Mouse (Mus musculus) heart, embryonic 13.5 days (tissue): ENCODE measurements around the gene Sdhaf4. TPM values are rescaled to one million over a fixed set of nuclear protein-coding genes. Genes with fewer than 3 reads are reported as not detected.

ENCODE experiments used
- ATAC-seq: fragments of 200-750 bp; cut with Nextera tagmentation; 2 replicates; pipeline ENCODE4 v1.8.0; 2017; ENCODE audit warnings: moderate TSS enrichment; ENCODE audit not compliant: insufficient number of reproducible peaks, low FRiP score, low TSS enrichment; ENCODE audit errors: extremely low read depth
- H3K27ac ChIP-seq: fragments of 300-500 bp; sonication (generic); replicated peaks from 2 replicates; pipeline ENCODE4 v1.5.1; 2015; ENCODE audit warnings: moderate library complexity, mild to moderate bottlenecking, inconsistent platforms
- H3K27me3 ChIP-seq: fragments of 300-500 bp; sonication (generic); replicated peaks from 2 replicates; pipeline ENCODE4 v1.6.1; 2015; ENCODE audit warnings: mild to moderate bottlenecking, inconsistent platforms
- H3K36me3 ChIP-seq: fragments of 300-500 bp; sonication (generic); 2 replicates; pipeline ENCODE4 v1.6.1; 2015; ENCODE audit warnings: mild to moderate bottlenecking, inconsistent platforms
- H3K4me1 ChIP-seq: fragments of 300-500 bp; sonication (generic); 2 replicates; pipeline ENCODE4 v1.6.1; 2015; ENCODE audit warnings: inconsistent platforms
- H3K4me2 ChIP-seq: fragments of 300-500 bp; sonication (generic); 2 replicates; pipeline ENCODE4 v1.6.1; 2015; ENCODE audit warnings: inconsistent platforms, mild to moderate bottlenecking, moderate library complexity
- H3K4me3 ChIP-seq: fragments of 300-500 bp; sonication (generic); 2 replicates; pipeline ENCODE4 v1.5.1; 2015; ENCODE audit warnings: moderate library complexity, mild to moderate bottlenecking, inconsistent platforms
- H3K9ac ChIP-seq: fragments of 300-500 bp; sonication (generic); 2 replicates; pipeline ENCODE4 v1.6.1; 2015; ENCODE audit warnings: inconsistent platforms, mild to moderate bottlenecking, moderate library complexity
- H3K9me3 ChIP-seq: fragments of 300-500 bp; sonication (generic); 2 replicates; pipeline ENCODE4 v1.6.1; 2016; ENCODE audit warnings: inconsistent platforms
- WGBS: fragments of 180-500 bp; shearing (Covaris S2); methylation state at CpG from one replicate; pipeline ENCODE4 v1.1.7; 2015; ENCODE audit warnings: mixed read lengths; 5-methylcytosine and 5-hydroxymethylcytosine counted together
- polyA plus RNA-seq: library from polyadenylated mRNA; unstranded; fragments of >200 nt; fragmentation: Nextera tagmentation; extraction: Ambion mirVana; gene quantifications from 2 replicates; pipeline ENCODE4 v1.2.1, GENCODE M21; 2015

Gene Sdhaf4
- 68.6 and 73.2 TPM in 2 replicates for polyA plus RNA-seq

DNA sequence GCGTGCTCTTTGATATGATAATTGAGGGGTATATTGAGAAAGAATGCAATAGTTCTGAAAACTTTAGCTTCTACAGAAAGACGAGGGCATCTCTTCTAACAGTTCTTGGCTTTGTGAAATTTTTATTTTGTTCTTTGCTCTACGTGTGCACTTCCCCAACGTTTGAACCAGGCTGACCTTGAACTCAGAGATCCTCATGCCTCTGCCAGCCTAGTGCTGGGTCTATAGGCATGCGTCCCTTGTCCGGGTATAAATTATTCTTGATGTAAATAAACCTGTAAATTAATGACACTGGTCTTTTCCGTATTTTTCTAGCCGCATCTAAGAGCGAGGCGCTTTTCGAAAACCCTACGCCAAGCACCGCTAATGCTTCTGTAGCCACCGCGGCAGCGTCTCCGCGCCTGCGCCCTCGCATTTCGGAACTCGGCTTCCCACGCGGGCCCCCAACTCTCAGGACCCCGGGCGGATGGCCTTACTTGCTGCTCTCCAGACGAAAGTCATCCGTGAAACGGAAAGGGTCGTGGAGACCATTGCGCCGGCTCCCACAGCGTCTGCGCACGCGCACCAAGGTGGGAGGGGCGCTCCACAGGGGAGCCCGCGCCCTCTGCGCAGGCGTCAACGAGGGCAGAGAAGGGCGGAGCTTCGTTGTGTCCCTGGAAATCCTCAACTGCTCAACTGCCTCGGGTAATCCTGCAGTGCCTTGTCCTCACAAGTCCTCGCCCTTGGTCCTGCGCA is at the start of gene Sdhaf4:
Gene Sdhaf4, minus strand, starts transcription at position 587 of the 735 bp plus-strand sequence.
- H3K4me3 ChIP-seq, result peak within 1 kb of the TSS; percentile 83
- H3K9me3 ChIP-seq, result no peaks in the 10 kb centered on the region
- H3K4me2 ChIP-seq, result peak within 1 kb of the TSS; percentile 76
- H3K36me3 ChIP-seq, result peaks cover 36% of the 10 kb centered on the region
- H3K4me1 ChIP-seq, result peaks cover 9% of the 10 kb centered on the region
- WGBS, result 1% methylated on average over 47 of the region's 47 CpGs
- no peaks in the 10 kb centered on the region for H3K27me3 ChIP-seq
- H3K9ac ChIP-seq, result peak within 1 kb of the TSS; percentile 93
- H3K27ac ChIP-seq, result peak within 1 kb of the TSS; percentile 94
- ATAC-seq, result peak; percentile 90

DNA sequence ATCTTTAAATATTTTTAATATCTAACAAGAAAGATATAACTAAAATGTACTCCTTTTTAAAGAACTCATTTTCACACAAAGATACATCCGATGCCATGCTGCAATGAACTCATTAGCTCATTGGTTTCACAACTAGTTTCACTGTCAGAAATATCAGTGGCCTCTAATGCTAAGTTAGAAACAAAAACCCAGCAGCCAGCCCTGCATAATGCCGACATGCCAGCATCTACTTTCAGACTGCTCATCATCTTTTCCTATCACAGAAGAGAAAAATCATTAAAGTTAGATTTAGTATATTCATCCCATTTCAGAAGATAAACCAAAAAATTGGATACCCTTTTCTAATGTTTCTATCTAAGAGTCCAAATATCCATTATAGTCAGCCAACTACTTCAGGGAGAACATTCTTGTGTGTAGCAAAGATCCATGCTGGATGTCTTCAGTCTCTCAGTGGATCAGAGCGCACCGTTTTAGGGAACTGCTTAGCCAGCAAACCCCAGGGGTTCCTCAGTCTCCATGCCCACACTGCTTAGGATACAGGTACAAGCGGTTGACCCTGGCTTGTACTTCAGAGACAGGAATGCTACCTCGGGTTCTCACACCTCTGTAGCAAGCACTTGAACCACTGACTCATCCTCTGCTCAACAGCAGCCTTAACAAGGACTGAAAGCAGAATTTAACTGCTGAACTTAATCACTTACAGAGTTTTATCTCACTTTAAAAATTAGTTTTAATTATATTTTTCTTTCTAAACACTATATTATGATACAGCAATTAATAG is 41.5 kb upstream of the Sdhaf4 start:
- Histone ChIP-seq H3K27ac (no peak overlapping the region), H3K27me3 (no peaks in the 10 kb centered on the region), H3K4me3 (no peak overlapping the region), H3K4me1 (peaks cover 8% of the 10 kb centered on the region), H3K4me2 (no peak overlapping the region), H3K9me3 (no peaks in the 10 kb centered on the region), H3K9ac (no peak overlapping the region), H3K36me3 (peaks cover 36% of the 10 kb centered on the region)
- WGBS, result 62% methylated on average over 6 of the region's 6 CpGs
- ATAC-seq, result no peak

DNA sequence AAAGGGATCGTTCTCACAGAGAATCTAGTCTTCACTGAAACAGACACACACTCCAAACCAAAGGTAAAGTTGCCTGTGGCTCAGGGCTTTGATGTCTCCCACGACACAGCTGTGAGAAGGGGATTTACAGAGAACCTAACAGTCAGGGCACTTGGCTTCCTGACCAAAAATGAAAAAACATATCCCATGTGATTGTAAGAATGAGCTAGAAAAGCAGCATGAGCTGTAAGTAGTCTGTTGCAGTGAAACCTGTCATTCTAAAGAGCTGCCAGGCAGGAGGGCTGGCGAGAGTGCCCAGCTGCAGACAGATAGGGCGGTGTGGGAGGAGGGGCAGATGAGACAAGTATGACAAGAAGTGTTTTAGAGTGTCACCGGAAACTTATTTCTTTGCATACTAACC is 40.2 kb upstream of the Sdhaf4 start:
- 55% methylated on average over 5 of the region's 5 CpGs for WGBS
- Histone ChIP-seq H3K9ac (no peak overlapping the region), H3K9me3 (no peaks in the 10 kb centered on the region), H3K4me1 (peaks cover 8% of the 10 kb centered on the region), H3K36me3 (peaks cover 38% of the 10 kb centered on the region), H3K4me3 (no peak overlapping the region), H3K27ac (0 out of 2 replicates have a peak overlapping the region, but pooled peaks have one; percentile 12), H3K27me3 (no peaks in the 10 kb centered on the region), H3K4me2 (no peak overlapping the region)
- ATAC-seq, result no peak

DNA sequence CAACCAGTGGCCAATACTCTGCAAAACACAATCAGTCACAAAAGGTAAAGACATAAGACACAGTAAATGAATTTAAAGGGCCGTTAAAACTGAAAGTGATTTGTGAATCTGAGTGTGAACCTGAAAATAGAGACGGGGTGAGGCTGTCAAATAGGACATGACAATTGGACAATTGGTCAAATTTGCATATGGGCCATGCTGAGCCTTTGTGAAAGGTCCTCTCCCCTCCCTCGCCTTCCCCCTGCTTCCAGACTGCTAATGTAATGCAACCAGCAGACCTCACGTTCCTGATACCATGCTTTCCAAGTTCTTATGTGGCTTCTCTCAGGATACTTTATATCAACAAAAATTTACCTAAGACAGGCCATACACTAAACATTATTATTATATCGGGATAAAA is 37.6 kb upstream of the Sdhaf4 start:
- Histone ChIP-seq H3K27me3 (no peaks in the 10 kb centered on the region), H3K9ac (no peak overlapping the region), H3K36me3 (peaks cover 33% of the 10 kb centered on the region), H3K4me3 (no peak overlapping the region), H3K27ac (no peak overlapping the region), H3K4me1 (peaks cover 8% of the 10 kb centered on the region), H3K9me3 (no peaks in the 10 kb centered on the region), H3K4me2 (no peak overlapping the region)
- WGBS, result 85% methylated on average over 5 of the region's 5 CpGs
- ATAC-seq, result no peak

DNA sequence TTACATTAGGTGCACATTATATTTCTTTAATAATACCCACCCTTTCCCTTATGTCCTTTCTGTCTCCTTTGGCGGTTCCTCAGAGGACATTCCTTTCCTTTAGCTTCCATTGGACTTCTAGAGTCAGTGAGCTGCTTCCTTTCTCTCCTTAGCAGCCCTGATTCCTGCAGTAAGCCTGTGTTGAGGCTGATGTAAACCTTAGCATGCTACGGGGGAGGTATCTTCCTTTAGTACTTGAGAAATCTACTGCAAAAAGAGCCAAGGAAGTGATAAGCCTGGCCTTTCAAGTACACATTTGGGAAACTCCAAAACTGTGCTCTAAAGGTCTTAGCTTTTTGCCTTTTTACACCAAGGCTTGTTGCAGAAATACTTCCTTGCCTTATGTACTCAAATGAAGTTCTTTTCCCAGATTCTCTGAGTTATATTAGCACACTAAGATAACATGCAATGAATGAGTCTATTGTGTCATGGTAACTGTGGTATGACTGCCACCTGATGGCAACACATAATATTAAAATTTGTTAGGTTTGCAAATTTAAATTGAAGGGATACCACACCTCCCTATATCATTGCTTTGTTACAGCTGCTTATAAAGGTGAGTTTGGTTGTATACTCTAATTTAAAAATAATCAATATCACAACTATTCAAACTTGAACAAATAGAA is 28.4 kb upstream of the Sdhaf4 start:
- no peak overlapping the region for H3K4me2 ChIP-seq
- WGBS, result 46% methylated on average over 2 of the region's 2 CpGs
- no peaks in the 10 kb centered on the region for H3K4me1 ChIP-seq
- peaks cover 35% of the 10 kb centered on the region for H3K36me3 ChIP-seq
- ATAC-seq, result no peak
- no peak overlapping the region for H3K27ac ChIP-seq
- no peaks in the 10 kb centered on the region for H3K27me3 ChIP-seq
- no peaks in the 10 kb centered on the region for H3K9me3 ChIP-seq
- no peak overlapping the region for H3K4me3 ChIP-seq
- H3K9ac ChIP-seq, result no peak overlapping the region

DNA sequence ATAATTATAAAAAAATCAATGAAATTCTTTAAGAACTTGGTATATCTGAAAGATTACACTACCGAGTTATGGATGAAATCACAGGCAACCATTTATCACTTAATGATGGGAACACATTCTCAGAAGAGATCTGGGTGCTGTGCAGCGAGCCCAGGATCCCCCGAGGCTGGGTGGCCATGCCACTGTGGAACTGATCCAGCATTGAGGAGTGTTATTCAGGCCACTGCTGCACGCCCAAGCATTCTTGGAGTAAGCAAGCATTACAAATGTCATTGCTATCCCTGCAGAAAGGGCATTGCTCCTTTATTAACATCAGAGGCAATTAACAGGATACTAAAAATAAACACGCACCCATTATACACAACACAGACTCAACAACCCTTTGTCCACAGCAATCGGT is 5.4 kb upstream of the Sdhaf4 start:
- Histone ChIP-seq H3K9ac (no peak overlapping the region), H3K4me1 (no peaks in the 10 kb centered on the region), H3K27ac (no peak overlapping the region), H3K9me3 (no peaks in the 10 kb centered on the region), H3K27me3 (no peaks in the 10 kb centered on the region), H3K4me2 (no peak overlapping the region), H3K4me3 (no peak overlapping the region), H3K36me3 (peaks cover 44% of the 10 kb centered on the region)
- WGBS, result 81% methylated on average over 6 of the region's 6 CpGs
- ATAC-seq, result no peak

DNA sequence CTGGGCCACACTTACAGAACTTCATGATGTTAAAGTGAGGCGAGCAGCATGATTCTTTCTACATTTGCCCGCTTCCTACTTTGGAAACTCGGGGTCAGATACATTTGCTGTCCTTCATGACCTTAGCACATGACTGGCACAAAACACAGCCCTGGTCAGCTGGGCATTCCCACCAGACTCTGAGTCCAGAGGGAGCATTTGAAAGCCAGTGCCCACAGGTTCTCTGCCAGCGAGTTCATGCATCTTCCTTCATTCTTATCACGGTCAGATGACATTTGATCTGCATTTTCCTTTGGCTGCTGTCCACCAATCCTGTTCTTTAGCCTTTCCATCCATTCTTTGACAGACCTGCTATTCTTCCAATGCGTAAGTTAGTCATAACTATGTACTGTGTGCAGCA is 4.6 kb upstream of the Sdhaf4 start:
- no peaks in the 10 kb centered on the region for H3K27me3 ChIP-seq
- no peak overlapping the region for H3K4me3 ChIP-seq
- no peak overlapping the region for H3K9ac ChIP-seq
- no peaks in the 10 kb centered on the region for H3K4me1 ChIP-seq
- H3K27ac ChIP-seq, result no peak overlapping the region
- peaks cover 36% of the 10 kb centered on the region for H3K36me3 ChIP-seq
- no peak for ATAC-seq
- H3K9me3 ChIP-seq, result no peaks in the 10 kb centered on the region
- 73% methylated on average over 6 of the region's 6 CpGs for WGBS
- no peak overlapping the region for H3K4me2 ChIP-seq

DNA sequence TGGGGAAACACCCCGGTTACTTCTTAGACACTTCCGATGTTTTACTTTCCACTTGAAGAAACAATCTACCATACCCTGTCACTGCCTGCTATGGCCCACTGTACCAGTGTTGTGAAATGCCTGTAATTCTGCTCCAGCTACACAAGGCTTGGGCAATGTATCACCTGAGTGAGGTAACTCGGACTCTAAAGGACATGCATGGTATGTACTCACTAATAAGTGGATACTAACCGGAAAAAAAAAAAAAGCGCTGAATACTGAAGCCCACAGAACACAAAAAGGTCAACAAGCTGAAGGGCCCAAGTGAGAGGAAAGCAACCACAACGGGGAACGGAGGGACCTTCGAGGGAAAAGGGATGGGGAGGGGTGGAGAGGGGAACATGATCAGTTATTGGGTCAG is 2.2 kb upstream of the Sdhaf4 start:
- peaks cover 22% of the 10 kb centered on the region for H3K36me3 ChIP-seq
- H3K27ac ChIP-seq, result no peak overlapping the region
- no peak overlapping the region for H3K4me2 ChIP-seq
- no peak overlapping the region for H3K9ac ChIP-seq
- WGBS, result 74% methylated on average over 8 of the region's 8 CpGs
- H3K9me3 ChIP-seq, result no peaks in the 10 kb centered on the region
- no peak overlapping the region for H3K4me3 ChIP-seq
- H3K27me3 ChIP-seq, result no peaks in the 10 kb centered on the region
- ATAC-seq, result no peak
- H3K4me1 ChIP-seq, result peaks cover 9% of the 10 kb centered on the region

DNA sequence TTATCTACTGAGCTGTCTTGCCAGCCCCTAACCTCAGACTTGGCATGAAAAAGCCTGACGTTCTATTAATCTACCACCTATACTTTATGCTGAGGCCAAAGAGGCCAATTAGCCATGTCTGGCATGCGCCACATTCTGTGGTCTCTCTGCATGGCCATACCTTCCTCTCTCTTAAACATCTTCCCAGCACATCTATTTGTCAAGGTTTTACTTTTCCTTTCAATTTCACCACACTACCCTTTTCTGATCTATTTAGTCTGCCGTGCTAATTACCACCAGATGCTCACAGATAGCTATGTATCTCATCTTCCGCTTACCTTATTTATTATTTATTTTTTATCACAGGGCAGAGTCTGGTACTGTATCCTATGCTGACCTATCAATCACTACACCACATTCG is 6.1 kb downstream of the Sdhaf4 start:
- H3K27ac ChIP-seq, result no peak overlapping the region
- H3K9ac ChIP-seq, result no peak overlapping the region
- peaks cover 4% of the 10 kb centered on the region for H3K4me1 ChIP-seq
- 88% methylated on average over 5 of the region's 5 CpGs for WGBS
- H3K36me3 ChIP-seq, result peaks cover 84% of the 10 kb centered on the region
- H3K9me3 ChIP-seq, result no peaks in the 10 kb centered on the region
- H3K27me3 ChIP-seq, result no peaks in the 10 kb centered on the region
- no peak overlapping the region for H3K4me2 ChIP-seq
- no peak for ATAC-seq
- H3K4me3 ChIP-seq, result no peak overlapping the region

DNA sequence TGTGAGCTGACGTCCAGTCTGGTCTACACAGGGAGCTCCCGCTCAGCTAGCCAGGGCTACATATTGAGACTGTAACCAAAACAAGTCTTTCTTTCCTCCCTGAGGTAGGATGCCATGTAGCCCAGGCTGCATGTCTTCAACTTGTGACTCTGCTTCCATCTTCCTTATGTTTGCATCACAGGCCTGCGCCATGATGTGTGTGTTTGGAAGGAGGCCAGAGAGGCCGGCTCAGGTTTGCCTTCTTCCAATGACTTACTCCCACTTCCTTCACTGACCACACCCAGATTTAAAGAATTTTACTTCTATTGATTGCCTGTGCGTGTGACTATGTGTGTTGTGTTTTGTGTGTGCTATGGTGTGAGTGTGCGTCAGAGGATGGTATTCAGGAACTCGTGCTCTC is 6.6 kb downstream of the Sdhaf4 start:
- H3K36me3 ChIP-seq, result peaks cover 84% of the 10 kb centered on the region
- no peaks in the 10 kb centered on the region for H3K4me1 ChIP-seq
- no peaks in the 10 kb centered on the region for H3K27me3 ChIP-seq
- ATAC-seq, result no peak
- H3K27ac ChIP-seq, result no peak overlapping the region
- H3K4me2 ChIP-seq, result no peak overlapping the region
- H3K9ac ChIP-seq, result no peak overlapping the region
- no peaks in the 10 kb centered on the region for H3K9me3 ChIP-seq
- 91% methylated on average over 7 of the region's 7 CpGs for WGBS
- no peak overlapping the region for H3K4me3 ChIP-seq

DNA sequence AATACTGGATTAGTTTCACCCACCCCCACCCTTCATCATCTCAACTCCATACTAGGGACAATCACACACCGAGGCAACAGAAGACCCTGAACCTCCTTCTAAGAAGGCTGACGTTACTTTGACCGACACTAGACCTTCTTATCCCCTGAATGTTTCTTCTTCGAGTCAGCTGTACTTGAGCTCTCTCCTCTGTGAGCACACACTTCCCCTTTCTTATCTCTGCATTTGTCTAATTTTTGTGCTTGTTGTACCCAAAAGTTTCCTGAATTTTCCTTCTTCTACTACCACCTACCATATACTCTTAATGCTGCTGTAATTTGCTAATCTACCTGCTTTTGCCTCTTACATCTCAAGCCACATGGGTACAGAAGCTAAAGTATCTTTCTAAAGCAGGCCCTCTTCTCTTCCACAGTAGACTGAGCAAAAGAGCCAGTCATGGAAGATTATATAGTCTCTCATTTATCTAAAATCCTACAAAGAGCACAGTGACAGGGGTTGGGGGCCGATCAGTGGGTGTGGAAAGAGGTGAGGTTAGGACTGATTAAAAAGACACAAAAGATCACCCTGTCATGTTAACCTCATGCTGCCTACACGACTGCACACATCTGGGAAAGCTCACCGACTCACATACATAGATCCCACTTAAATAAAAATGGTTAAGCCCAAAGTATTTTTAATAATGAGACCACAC is 7.2 kb downstream of the Sdhaf4 start:
- peaks cover 84% of the 10 kb centered on the region for H3K36me3 ChIP-seq
- no peaks in the 10 kb centered on the region for H3K4me1 ChIP-seq
- no peaks in the 10 kb centered on the region for H3K9me3 ChIP-seq
- no peaks in the 10 kb centered on the region for H3K27me3 ChIP-seq
- no peak for ATAC-seq
- H3K27ac ChIP-seq, result no peak overlapping the region
- H3K4me2 ChIP-seq, result no peak overlapping the region
- 84% methylated on average over 7 of the region's 7 CpGs for WGBS
- H3K4me3 ChIP-seq, result no peak overlapping the region
- H3K9ac ChIP-seq, result no peak overlapping the region
